Mouse (Mus musculus) ES-CJ7 (cell line): ENCODE measurements around the gene Olfr971.
A peak's percentile ranks its signal among the peaks of the same experiment; 100 is the strongest.
"Not testable (repeated sequence)": the region's sequence is repeated elsewhere in the genome, so short reads cannot be mapped to it uniquely, and the experiment has no call there.

Experiments used
- DNase-seq: peaks from one replicate; pipeline ENCODE4 v3.0.0; 2011; ENCODE audit warnings: low read depth, low spot score

Gene Olfr971

GRCm38 (mm10) chr9:39836576-39836975 lies at the start of gene Olfr971:
Gene Olfr971 (plus strand): TSS chr9:39836876.
- DNase-seq: not testable (repeated sequence)

DNA sequence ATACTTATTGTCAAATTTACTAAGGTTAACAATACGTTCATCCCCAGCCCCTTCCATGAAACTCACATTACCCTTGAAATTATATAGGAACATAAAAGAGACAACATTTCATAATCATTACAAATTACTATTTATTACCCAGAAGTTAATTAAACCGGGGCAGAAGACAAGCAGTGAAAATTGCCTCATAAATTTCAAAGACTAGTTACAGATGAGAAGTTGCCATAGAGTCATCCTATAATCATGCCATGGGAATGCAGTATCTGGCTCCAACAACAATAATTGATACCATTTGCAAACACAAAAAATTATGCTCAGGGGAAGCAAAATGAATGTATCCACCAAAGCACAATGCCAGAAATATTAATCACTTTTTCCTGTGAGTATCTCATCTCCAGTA lies 46.1 kb upstream of the Olfr971 start, which contains the start of gene Olfr969:
Olfr969 (plus strand) TSS at position 388 of the 400 bp plus-strand sequence.
- DNase-seq: no peak

GRCm38 (mm10) chr9:39808560-39808959 lies 28.1 kb upstream of the Olfr971 start, which contains the start of gene Olfr970:
Gene Olfr970 (plus strand): TSS chr9:39808860.
- no peak for DNase-seq

DNA sequence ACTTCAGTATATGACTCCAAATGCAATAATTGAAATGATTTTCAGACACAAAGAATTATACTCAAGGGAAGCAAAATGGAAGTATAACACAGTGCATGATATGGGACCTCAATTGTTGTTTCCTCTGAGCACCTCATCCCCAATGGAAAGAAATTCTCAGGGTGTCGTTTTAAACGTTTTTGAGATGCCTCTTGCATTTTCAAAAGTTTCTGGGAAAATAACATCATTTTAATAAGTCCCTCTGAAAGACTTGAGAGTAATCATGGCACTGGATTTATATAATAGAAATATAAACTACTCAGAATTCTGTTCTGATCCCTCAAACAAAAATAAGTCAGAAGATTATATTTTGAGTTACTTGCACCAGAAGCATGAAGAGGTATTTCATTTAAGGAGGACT lies 29.4 kb downstream of the Olfr971 start, which contains the start of gene Olfr972:
Olfr972 (plus strand) TSS at position 301 of the 400 bp plus-strand sequence.
- no peak for DNase-seq

DNA sequence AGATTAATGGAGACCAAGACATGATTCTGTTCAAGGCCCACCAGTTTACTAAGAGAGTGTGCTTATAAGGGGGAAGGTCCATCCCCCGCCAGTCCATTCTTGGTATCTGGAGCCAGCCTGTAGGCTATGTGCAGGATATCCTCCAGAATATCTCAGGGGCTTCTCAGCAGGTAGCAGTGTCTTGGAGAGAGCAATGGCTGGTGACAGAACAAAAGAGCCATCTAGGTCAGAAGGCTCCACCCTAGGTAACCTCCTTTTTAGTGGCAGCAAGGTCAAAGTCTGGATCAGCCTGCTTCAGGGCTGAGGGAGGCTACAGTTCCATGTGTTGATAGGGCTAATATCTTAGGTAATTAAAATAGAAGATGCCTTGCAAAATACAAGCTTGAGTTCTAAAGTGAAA lies 35.3 kb downstream of the Olfr971 start:
- peak; percentile 71 for DNase-seq

DNA sequence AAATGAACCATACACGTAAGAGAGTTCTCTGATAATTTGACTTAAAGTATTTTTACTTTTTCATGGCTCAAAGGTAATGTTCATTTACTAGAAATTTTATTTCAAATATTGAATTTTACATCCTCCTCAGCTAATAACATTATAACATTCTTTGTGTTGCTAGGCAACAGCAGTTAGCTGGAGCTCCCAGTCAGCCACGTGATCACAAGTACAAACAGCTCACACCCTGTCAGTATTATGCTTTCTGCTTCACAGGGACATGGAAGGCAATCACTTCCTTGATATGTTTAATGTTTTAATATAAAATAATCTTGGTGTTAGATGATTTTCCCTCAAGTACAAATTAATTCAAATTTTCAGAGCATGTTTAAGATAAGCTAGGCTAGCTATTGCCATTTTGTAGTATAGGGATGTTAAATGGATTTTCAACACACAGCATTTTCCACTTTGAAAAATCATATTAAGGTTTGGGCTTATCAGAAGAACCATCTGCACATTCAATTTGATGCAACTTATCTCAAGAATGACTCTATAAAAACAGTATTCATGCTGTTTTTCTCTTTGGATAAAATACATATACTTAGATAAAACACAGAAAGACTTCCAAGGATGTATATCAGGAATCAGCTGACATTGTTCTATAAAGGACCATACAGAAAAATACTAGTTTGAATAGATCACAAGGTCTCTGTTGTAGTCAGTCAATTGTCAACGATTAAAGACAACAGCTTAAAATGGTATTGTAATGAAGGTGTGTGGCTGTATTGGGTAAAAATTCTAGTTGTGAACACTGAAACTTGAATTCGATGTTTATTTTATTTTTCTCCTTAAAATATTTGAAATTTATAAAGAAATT lies 41.1 kb downstream of the Olfr971 start:
- DNase-seq: not testable (repeated sequence)
